Mouse (Mus musculus) lung, postnatal 4 days (tissue): ENCODE data around the gene Nkx2-2.
A peak's percentile ranks its signal among the peaks of the same experiment; 100 is the strongest.

ENCODE experiments used
- DNase-seq, 2 experiments: peaks; one replicate each; pipeline ENCODE4 v3.0.0; 2021

Gene Nkx2-2

DNA sequence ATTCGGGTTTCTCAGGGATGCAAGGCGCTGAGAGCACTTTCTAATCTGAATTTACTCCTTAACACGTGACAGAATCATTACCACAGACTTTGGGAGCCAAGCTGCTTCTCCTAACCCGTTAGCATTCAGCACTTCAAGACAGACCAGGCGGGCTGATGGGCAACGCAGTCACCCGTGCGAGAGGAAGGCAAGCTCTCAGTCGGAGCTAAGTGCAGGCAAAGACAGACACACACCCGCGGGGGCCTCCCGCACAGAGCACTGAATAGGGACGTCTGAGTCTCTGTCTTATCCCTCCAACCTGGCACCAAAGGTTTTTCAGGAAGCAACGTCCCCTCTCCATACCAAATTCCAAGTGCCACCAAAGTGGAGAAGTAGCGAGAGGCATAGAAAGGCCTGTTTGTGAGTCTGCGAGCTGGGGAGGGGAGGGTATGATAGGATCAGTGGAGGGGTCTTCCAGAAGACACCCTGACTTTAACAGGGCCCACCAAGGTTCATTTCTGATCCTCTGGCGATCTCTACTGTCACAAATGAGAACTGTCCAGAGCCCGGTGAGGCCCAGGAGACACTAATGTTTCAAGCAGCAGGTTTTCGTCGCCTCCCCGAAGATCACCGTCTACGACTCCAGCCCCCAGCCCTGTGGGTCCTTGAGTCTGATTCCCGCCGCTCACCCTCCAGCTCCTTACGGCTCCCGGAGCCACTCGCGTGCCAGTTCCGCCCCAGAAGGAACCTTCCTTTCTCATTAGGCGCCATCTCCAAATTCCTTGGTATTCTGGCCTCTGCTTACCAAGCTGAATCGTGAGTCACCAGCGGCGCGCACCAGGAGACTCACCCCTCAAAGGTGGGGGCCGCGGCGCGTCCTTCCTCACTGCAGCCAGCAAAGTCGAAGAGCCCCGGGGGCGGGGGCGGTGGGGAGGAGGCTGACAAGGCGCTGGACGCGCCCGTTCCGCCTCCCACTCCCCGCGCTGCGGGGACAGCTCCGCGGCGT, at the start of gene Nkx2-2:
Nkx2-2 (minus strand) TSS at position 973 of the 985 bp plus-strand sequence.
- DNase-seq = no peak

DNA sequence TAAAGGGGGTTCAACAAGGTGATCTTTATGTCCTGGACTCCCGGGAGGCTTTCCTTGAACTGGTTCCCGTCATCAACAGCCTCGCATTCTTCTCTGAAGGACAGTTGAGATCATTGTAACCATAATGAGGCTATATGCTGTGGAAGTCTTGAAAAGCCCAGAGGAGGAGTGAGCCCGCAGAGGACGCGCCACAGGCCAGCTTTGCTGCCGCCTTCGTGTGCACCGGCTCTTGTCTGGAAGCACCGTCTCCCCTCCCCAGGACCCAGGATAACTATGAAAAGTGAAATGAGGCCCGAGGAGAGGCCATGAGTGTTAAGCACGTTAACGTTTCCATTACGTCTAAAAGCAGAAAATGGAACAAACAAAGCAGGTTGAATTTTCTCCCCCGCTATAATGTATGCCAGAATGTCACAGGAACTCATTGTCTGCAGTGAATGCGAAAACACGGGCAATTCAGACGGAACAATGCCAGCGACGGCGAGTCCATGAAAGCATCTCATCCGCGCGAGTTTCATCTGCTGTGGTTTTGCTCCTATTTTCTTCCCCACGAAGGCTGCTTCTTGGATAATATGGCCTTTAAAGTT, 41.8 kb upstream of the Nkx2-2 start:
- DNase-seq = no peak

DNA sequence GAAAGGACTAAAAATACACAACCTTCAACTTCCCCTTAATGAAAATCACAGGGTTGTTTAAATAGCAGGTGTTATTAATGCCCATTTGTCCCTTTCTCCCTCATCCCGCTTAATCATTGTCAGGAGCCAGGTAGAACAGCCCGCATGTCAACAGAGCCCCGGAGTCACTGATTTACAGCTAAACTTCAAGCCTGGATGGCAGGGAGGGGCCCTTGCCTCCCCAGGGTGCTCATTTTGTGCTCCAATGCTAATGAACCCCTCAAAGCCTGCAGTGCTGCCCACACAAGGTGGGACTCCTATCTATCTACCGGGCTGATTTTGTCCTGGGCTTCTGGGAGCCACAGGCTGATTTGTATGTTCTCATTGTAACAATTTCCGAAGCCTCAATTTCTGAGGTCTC, 37.1 kb upstream of the Nkx2-2 start:
- no peak for DNase-seq

DNA sequence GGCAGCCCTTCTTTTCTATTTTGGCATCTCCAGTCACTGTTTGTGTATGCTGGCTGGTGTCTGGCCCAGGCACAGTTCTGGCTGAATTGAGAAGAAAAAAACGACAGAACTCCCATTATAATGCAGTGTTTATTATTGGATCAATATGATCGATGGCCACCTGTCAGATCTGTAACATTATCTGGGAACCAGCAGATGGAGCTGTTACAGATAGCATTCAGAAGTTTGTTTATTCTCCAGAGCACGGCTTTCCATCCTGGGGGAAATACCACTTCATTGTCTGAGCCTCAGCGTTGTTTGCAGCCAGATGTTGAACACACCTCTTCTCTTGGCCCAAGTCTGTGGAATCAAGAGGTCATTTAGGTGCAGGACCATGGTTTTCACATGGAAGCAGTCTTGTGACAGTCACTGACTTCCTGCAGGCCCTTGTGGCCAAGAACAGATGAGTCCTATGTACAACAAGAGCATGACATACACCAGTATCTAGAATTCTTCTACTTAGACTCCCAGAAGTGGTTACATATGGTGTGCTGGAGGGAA, 11.1 kb upstream of the Nkx2-2 start:
- no peak for DNase-seq

DNA sequence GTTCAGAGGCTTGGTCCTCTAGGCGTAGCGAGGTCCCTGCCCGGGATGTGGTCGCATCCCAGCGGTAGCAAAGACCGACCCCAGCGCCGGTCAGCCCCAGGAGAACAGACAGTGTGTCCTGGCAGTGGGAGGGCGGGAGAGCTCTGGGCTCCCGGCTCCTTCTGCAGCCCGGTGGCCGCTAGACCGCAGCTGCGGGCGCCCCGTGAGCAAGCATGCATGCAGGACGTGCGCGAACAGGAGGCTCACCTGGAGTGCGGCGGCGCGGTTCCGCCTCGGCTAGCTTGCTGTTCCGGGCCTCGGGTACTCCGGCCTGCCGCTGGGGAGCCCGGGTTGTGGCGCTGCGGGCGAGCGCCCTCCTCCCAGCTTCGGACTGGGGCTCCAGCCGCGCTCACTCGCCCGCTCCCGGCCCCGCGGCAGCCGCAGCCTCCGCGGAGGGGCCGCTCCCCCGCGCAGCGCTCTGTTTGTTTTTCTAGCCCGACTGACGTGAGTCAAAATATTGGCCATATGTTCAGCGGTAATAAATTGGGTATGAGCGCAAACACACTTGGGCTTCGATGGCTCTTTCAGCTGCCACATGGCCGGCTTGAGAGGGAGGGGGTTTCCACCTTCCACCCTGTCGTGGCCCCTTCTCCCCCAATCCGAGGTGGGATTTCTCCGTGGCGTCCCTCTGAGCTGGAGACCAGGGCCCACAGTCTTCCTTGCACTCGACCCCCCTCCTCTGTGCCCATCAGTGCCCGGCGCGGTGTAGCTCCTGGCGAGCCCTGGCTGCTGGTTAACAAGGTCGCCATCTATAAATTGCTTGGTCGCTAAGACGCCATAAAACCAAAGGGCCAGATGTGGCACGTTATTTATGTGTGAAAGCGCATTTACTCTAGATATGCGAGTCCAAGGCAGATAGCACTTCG, 920 bp upstream of the Nkx2-2 start:
- no peak for DNase-seq

DNA sequence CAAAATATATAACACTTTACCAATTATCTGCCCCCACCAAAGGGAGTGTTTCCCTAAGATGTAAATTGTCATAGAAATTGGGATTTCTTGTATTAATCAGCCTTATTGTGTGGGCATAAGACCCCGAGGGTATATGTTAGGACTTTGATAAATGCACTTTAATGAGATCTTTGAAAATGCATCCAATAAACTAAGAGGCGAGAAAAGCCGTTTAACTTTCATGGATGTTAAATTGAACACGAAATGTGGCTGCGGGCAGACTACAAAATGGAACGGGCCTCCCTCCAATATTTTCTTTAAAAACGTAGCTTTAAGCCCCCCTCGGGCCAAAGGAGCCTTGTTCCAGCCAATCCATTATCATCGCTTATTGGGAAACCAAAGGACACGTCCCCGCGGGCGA, 1.3 kb downstream of the Nkx2-2 start:
- no peak for DNase-seq

DNA sequence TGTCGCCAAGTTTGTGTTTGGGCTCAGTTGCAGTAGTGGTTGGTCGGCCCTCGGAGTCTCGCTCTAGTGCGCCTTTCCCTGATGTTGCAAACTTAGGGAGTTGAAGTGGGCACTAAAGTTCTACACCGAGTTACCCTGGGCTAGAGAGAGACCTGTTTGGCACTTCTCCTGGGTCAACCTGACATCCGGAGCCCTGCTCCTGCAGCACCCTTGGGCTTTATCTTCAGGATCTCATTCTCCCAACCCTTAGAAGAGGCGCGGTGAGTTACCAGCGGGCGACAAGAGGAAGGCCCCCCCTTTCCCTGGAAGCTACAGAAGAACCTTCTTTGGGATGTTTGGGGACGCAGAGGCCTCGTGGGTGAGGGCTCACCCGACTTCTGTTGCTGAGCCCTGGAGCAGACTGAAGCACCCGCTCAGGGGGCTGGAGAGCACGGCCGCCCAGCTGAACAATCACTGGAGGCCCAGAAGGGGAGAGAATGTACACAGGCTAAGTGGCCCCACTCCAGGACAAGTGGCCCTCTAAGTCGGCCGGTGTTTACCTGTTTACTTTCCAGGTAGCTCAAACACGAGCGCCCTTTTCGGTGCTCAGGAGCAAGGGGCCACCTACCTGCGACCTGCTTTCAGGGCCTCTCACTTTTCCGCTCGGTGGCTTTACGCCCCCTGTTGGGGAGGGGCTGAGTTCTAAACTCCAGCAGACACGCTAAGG, 3.6 kb downstream of the Nkx2-2 start:
- DNase-seq = peak; percentile 74 to 87

DNA sequence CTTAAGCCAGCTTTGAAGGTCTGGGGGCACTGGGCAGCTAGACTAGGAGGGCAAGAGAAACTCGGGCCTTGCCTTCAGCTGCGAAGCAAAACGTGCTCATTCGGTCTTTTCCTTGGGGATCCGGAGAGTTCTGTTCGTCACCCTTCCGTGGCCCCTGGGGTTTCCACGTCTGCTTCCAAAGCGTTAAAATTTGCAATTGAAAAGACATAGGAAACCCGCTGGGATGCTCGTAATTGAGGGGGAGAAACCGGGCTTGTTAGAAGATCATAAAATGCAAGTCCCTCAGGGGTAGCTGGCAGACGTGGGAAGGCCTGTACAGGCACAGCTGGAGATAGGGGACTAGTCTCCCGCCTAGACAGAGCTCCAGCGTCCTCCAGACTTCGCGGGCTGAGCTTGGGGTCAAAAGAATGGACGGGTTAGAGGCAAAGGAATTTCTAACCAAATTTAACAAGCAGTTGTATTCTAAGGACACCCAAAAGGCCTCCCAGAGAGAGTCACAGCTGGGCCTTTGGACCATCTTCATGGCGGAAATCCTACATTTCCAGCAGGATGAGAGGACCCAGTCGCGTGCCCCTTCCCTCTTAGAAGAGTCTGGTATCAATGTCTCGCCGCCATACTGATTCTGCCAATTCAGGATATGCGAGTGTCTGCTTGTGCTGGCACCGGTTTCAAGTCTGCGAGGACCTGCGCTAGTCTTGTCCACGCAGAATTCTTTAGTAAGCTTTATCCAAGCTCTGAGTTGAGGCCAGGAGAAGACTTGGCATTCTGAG, 4.3 kb downstream of the Nkx2-2 start:
- no peak for DNase-seq

DNA sequence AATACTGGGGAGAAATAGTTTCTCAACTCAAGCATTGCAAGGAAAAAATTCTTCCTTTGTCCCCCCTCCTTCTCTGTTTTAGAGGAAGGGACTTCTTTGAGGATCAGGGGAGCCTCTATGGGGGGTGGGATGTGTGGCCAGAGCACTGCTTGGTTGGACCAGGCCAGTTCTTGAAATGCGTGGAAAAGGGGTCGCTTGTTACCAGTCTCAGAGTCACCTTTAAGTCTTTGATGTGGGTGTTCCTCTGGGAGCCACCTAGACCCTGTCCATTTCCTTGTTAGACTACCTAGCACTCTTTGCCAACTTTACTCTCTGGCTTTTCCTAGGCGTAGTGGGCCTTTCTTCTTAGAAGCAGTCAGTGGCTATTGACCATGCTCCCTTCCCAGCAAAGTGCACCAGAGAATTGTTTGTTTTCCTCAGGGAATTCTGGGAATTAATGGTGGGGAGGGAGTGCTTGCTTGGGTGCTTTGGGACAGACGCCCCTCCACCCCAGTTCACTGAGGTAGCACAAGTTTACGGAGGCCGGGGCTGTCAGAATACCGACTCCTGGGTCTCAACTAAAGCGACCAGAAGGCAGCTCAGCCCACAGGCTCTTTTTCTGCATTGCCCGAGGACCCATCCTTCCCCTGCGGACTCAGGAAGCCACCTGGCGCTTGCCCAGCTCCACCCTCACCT, 5.0 kb downstream of the Nkx2-2 start:
- no peak for DNase-seq

DNA sequence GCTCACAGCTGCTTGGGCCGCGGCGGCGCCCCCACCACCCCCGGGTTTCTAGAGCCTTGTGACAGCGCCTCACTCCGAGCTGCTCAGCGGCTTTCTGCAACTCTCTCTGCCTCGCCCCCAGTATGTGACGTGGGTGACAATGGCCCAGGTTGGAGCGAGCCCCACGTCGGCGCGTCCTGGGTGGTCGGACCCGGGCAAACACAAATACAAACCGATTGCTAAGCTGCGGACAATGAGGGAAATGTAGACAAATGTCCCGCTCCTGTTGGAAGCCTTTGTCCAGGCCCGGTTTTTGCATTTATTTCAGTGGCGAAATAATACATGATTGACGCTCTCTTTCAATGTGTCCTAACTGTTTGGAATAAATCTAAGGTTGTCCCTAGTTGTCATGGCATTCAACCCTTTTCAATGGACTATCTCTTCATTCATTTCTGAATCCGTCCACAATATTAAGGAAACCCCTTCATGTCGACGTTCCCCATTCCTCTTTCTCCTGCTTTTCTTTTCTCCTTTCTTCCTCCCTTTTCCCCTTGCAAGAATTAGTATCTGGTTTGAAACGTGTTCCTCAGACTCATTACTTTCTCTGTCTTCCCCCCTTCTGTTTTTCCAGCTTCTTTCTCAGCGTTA, 5.9 kb downstream of the Nkx2-2 start:
- DNase-seq = no peak

DNA sequence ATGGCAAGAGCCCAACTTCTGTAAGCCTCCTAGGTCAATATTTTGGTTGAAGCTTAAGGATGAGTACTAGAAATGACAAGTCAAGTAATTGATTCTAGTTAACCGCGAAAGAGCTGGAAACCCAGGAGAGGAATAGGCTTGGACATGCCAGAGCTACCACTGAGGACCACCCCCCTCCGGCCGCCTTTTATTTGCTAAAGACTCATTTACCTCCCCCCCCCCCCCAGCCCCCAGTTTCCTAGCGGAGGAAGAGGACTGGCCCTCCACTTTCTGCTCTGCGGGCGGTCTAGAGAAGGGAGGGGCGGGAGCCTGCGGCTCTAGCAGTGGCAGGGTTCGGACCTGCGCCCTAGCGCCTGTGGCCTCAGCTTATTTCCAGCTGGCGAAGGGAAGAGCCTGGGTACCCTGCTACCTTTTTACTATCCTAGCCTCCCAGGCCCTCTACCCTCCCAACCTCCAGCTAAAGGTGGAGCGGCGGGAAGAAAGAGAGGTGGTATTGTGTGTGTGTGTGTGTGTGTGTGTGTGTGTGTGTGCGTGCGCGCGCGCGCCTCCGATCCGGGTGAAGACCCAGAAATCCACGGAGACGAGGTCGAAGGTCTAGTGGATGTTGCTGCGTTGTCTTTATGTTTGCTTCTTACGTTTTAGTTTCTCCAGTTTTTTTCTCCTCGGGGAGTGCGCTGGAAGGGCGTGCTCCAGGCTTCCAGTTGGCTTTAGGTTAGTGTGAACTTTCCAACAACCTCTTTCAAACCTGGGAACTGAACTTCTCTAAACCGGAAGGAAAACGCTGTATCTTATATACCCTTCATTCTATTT, 6.8 kb downstream of the Nkx2-2 start:
- DNase-seq = no peak

DNA sequence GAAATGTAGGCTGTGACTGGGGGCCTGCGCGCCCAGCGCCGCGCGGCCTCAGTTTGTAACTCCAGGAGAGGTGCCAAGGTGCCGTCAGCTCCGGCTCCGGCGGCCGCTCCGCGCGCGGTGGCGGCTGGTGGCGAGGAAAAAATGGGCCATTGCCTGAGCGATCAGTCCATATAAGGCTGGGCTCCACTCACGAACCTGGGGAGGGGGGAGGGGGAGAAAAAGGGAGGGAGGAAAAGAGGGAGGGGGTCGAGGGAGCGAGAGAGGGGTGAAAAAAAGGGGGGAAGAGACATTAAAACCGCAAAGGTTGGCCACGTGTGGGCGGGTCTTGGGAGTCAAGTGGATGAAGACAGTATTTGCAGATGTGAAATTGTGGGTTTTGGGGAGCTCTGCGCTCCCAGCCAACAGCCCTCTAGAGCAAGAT, 7.8 kb downstream of the Nkx2-2 start:
- DNase-seq = no peak

DNA sequence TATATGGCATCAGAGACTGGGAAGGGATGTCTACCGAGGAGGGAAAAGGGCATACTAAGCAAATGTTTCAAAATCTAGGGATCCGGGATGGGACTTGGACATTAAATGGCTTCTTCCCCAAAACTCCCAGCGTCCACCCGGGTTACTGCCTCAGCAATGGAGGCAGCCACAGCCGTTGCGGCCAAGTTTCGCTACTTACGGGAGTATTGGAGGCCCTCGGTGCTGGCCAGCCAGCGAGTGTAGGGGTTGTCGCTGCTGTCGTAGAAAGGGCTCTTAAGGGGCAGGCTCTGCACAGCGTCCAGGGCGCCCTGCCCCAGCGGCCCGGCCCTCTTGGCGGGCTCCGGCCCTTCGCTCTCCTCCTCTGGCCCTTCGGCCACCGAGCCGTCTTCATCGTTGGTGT, 8.5 kb downstream of the Nkx2-2 start:
- peak in 1 of 2 experiments; percentile 33 for DNase-seq

DNA sequence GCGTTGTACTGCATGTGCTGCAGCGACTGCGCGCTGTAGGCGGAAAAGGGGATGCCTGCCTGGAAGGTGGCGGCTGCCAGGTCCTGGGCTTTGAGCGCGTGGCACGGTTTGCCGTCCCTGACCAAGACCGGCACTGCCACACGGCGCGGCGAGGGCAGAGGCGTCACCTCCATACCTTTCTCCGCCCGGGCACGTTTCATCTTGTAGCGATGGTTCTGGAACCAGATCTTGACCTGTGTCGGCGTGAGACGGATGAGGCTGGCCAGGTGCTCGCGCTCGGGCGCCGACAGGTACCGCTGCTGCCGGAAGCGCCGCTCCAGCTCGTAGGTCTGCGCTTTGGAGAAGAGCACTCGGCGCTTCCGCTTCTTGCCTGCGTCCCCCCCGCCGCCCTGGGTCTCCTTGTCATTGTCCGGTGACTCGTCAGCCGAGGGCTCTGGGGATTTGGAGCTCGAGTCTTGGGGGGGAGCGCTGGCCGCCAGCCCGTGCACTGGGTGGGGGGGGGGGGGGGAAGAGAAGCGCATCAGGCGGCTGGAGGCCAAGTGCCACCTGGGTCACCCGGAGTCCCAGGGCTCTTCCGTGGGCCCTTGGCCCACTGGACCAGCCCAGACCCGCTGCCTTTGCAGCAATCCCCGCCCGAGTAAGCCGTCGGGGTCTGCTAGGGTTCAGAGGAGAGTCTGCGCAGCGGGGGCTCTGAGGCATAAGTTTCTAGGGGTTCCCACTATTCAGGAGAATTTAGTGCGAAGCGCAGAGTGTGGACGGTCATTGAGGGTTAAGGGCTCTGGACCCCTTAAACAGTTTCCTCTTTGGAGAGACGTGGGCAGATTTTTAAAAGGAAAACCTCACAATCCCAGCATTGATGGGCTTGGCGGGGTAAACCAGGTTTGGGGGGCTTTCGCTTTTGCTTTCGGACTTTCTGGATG, 9.7 kb downstream of the Nkx2-2 start:
- no peak for DNase-seq

DNA sequence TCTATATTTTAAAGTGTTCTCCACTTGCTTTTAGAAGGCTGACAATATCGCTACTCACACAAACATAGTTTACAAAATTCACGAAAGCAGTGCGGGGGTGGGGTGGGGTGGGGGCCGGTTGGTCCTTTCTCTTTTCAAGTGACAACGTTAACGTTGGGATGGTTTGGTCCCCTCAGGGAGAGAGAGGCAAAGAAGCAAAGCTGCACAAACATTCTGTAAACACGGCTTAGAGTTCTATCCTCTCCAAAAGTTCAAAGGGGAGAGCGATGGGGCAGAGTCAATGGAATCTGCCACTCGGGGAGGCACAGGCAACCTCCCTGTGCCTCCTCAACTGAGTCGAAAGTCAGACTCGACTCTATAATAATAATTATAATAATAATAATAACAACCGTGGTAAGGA, 10.5 kb downstream of the Nkx2-2 start:
- no peak for DNase-seq

DNA sequence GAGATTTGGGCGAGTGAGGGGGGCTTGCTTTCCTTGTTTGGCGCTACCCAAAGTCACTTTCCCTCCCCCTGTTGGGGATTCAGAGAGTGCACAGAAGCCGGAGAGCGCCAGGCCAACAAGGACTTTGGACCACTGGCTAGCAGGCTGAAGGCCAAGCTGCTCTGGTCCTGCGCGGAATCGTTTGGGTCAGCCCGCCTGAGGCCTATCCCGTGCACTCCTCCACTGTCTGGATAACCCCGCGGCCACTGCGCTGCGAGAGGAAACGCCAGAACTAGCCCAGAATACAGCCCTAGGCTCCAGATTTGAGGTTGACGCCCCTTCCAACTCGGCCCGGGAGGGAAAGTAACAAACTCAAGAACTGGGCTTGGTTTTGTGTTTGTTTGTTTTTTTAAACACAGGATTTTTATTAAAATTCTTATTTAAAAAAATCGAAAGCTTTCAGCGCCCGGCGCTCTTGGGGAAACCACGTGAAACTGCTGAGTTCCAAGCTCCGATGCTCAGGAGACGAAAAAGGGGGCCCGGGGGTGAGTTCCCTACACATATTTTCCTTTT, 11.3 kb downstream of the Nkx2-2 start:
- no peak for DNase-seq

DNA sequence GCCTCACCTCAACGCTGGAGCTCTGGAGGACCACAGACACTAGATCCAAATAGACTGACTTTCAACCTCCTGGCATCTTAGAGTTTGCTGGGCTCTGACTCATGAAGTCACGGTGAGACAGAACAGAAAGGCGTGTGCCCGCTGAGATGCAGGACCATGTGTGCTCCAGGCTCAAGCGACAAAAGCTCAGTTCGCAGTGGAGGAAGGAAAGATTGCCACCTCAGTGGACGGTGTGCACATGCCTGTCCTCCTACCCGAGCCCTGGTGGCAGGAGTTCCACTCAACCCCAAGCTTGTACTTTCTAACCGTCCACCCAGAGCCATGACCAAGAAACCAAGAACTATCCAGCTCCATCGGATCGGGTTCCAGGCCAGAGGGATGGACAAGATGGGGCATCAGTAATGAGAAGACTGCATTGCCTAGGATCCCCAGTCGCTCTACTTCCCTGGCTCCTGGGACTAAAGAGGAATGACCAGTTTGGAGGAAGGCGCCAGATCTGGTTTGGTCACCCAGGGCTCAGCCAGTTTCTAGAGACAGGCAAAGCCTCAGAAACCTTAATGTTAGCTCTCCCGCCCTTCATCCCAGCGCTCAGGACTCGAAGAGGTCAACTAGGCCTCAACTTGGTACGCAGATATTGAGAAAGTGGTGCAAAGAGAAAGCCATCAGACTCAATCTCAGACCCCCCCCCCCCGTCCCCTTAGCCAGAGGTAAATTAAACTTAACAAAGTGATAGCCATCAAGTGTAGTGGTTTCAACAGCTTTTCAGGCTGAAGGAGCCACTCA, 11.9 kb downstream of the Nkx2-2 start:
- no peak for DNase-seq
